Mouse (Mus musculus) heart, embryonic 12.5 days (tissue): ENCODE measurements around the gene P2ry10. TPM values are rescaled to one million over a fixed set of nuclear protein-coding genes. Genes with fewer than 3 reads are reported as not detected.
"Not testable (repeated sequence)": the region's sequence is repeated elsewhere in the genome, so short reads cannot be mapped to it uniquely, and the experiment has no call there.

Experiments
- ATAC-seq: fragments of 200-750 bp; cut with Nextera tagmentation; 2 replicates; pipeline ENCODE4 v1.8.0; 2017; ENCODE audit warnings: moderate TSS enrichment, moderate library complexity; ENCODE audit not compliant: insufficient number of reproducible peaks, low FRiP score
- H3K27ac ChIP-seq: fragments of 300-500 bp; sonication (generic); 2 replicates; pipeline ENCODE4 v1.5.1; 2016; ENCODE audit warnings: mild to moderate bottlenecking, moderate library complexity; ENCODE audit not compliant: poor library complexity, severe bottlenecking
- H3K27me3 ChIP-seq: fragments of 300-500 bp; sonication (generic); replicated peaks from 2 replicates; pipeline ENCODE4 v1.6.1; 2016; ENCODE audit warnings: mild to moderate bottlenecking, moderate library complexity
- H3K36me3 ChIP-seq: fragments of 300-500 bp; sonication (generic); 2 replicates; pipeline ENCODE4 v1.6.1; 2016; ENCODE audit warnings: mild to moderate bottlenecking, moderate library complexity
- H3K4me1 ChIP-seq: fragments of 300-500 bp; sonication (generic); replicated peaks from 2 replicates; pipeline ENCODE4 v1.6.1; 2016; ENCODE audit warnings: mild to moderate bottlenecking
- H3K4me2 ChIP-seq: fragments of 300-500 bp; sonication (generic); 2 replicates; pipeline ENCODE4 v1.6.1; 2016; ENCODE audit warnings: mild to moderate bottlenecking, moderate library complexity
- H3K4me3 ChIP-seq: fragments of 300-500 bp; sonication (generic); 2 replicates; pipeline ENCODE4 v1.5.1; 2016; ENCODE audit warnings: mild to moderate bottlenecking
- H3K9ac ChIP-seq: fragments of 300-500 bp; sonication (generic); 2 replicates; pipeline ENCODE4 v1.6.1; 2016; ENCODE audit warnings: mild to moderate bottlenecking, moderate library complexity
- H3K9me3 ChIP-seq: fragments of 300-500 bp; sonication (generic); replicated peaks from 2 replicates; pipeline ENCODE4 v1.6.1; 2016; ENCODE audit warnings: mild to moderate bottlenecking, moderate library complexity
- WGBS: fragments of 180-500 bp; shearing (Covaris S2); methylation state at CpG from one replicate; pipeline ENCODE4 v1.1.7; 2016; 5-methylcytosine and 5-hydroxymethylcytosine counted together
- polyA plus RNA-seq: library from polyadenylated mRNA; unstranded; fragments of >200 nt; fragmentation: Nextera tagmentation; extraction: Ambion mirVana; gene quantifications from 2 replicates; pipeline ENCODE4 v1.2.1, GENCODE M21; 2016

P2ry10 gene
- not detected in 2 replicates for polyA plus RNA-seq

- no peak within 1 kb of the TSS for H3K4me2 ChIP-seq
- no peak within 1 kb of the TSS for H3K4me3 ChIP-seq
- H3K27me3 ChIP-seq = no peaks in the 10 kb centered on the region
- H3K4me1 ChIP-seq = no peaks in the 10 kb centered on the region
- no peaks in the 10 kb centered on the region for H3K36me3 ChIP-seq
- no peak within 1 kb of the TSS for H3K27ac ChIP-seq
- no peak within 1 kb of the TSS for H3K9ac ChIP-seq
- H3K9me3 ChIP-seq = no peaks in the 10 kb centered on the region
- ATAC-seq = no peak
- 53% methylated on average over 4 of the region's 4 CpGs for WGBS
These were observed at the start of gene P2ry10 for GRCm38 (mm10) chrX:107088177-107088576. Gene P2ry10 (plus strand): TSS chrX:107088492.

- no peak overlapping the region for H3K4me2 ChIP-seq
- no peaks in the 10 kb centered on the region for H3K36me3 ChIP-seq
- no peak overlapping the region for H3K4me3 ChIP-seq
- H3K27me3 ChIP-seq = no peaks in the 10 kb centered on the region
- no peak for ATAC-seq
- no peak overlapping the region for H3K9ac ChIP-seq
- H3K27ac ChIP-seq = no peak overlapping the region
- H3K9me3 ChIP-seq = no peaks in the 10 kb centered on the region
- no peaks in the 10 kb centered on the region for H3K4me1 ChIP-seq
These were observed 49.1 kb upstream of the P2ry10 start for GRCm38 (mm10) chrX:107039146-107039545.

GRCm38 (mm10) chrX:107039635-107040034 is 48.7 kb upstream of the P2ry10 start:
- Histone ChIP-seq H3K36me3 (no peaks in the 10 kb centered on the region), H3K9ac (no peak overlapping the region), H3K9me3 (no peaks in the 10 kb centered on the region), H3K4me3 (no peak overlapping the region), H3K4me1 (no peaks in the 10 kb centered on the region), H3K27ac (no peak overlapping the region), H3K4me2 (no peak overlapping the region), H3K27me3 (no peaks in the 10 kb centered on the region)
- WGBS = 26% methylated on average over 2 of the region's 2 CpGs
- no peak for ATAC-seq

GRCm38 (mm10) chrX:107042367-107042766 is 45.9 kb upstream of the P2ry10 start:
- Histone ChIP-seq H3K27ac (no peak overlapping the region), H3K9ac (no peak overlapping the region), H3K4me3 (no peak overlapping the region), H3K36me3 (no peaks in the 10 kb centered on the region), H3K9me3 (no peaks in the 10 kb centered on the region), H3K4me2 (no peak overlapping the region), H3K4me1 (no peaks in the 10 kb centered on the region), H3K27me3 (no peaks in the 10 kb centered on the region)
- ATAC-seq = no peak
- 80% methylated on average over 2 of the region's 2 CpGs for WGBS

- not testable (repeated sequence) for H3K4me3 ChIP-seq
These were observed 4.9 kb upstream of the P2ry10 start for GRCm38 (mm10) chrX:107083407-107083806.

GRCm38 (mm10) chrX:107084320-107084719 is 4.0 kb upstream of the P2ry10 start:
- no peak for ATAC-seq
- H3K36me3 ChIP-seq = no peaks in the 10 kb centered on the region
- H3K27ac ChIP-seq = no peak overlapping the region
- no peaks in the 10 kb centered on the region for H3K4me1 ChIP-seq
- H3K27me3 ChIP-seq = no peaks in the 10 kb centered on the region
- H3K4me2 ChIP-seq = no peak overlapping the region
- H3K4me3 ChIP-seq = no peak overlapping the region
- H3K9ac ChIP-seq = no peak overlapping the region
- no peaks in the 10 kb centered on the region for H3K9me3 ChIP-seq

More at GRCm38 (mm10) chrX:107083407-107083806, 4.9 kb upstream of the P2ry10 start:
- not testable (repeated sequence) for H3K36me3 ChIP-seq, ATAC-seq, H3K27ac ChIP-seq, H3K9me3 ChIP-seq, H3K4me2 ChIP-seq, H3K27me3 ChIP-seq, H3K9ac ChIP-seq, H3K4me1 ChIP-seq
- 75% methylated on average over 2 of the region's 2 CpGs for WGBS

GRCm38 (mm10) chrX:107089131-107089530 is 839 bp downstream of the P2ry10 start:
- no peak overlapping the region for H3K4me3 ChIP-seq
- no peaks in the 10 kb centered on the region for H3K4me1 ChIP-seq
- no peak overlapping the region for H3K4me2 ChIP-seq
- H3K36me3 ChIP-seq = no peaks in the 10 kb centered on the region
- H3K9ac ChIP-seq = no peak overlapping the region
- WGBS = 59% methylated on average over 5 of the region's 5 CpGs
- no peak overlapping the region for H3K27ac ChIP-seq
- no peaks in the 10 kb centered on the region for H3K27me3 ChIP-seq
- H3K9me3 ChIP-seq = no peaks in the 10 kb centered on the region
- ATAC-seq = no peak

GRCm38 (mm10) chrX:107089930-107090329 is 1.6 kb downstream of the P2ry10 start:
- H3K9me3 ChIP-seq = no peaks in the 10 kb centered on the region
- H3K4me3 ChIP-seq = no peak overlapping the region
- no peaks in the 10 kb centered on the region for H3K36me3 ChIP-seq
- ATAC-seq = no peak
- H3K9ac ChIP-seq = no peak overlapping the region
- H3K4me2 ChIP-seq = no peak overlapping the region
- no peak overlapping the region for H3K27ac ChIP-seq
- WGBS = 50% methylated on average over 1 of the region's 1 CpGs
- H3K27me3 ChIP-seq = no peaks in the 10 kb centered on the region
- H3K4me1 ChIP-seq = no peaks in the 10 kb centered on the region

- no peaks in the 10 kb centered on the region for H3K27me3 ChIP-seq
- H3K27ac ChIP-seq = no peak overlapping the region
These were observed 7.3 kb downstream of the P2ry10 start for GRCm38 (mm10) chrX:107095633-107096032.

GRCm38 (mm10) chrX:107116333-107116732 is 28.0 kb downstream of the P2ry10 start:
- Histone ChIP-seq H3K9me3 (no peaks in the 10 kb centered on the region), H3K4me2 (no peak overlapping the region), H3K36me3 (no peaks in the 10 kb centered on the region), H3K27me3 (no peaks in the 10 kb centered on the region), H3K9ac (no peak overlapping the region), H3K4me3 (no peak overlapping the region), H3K27ac (no peak overlapping the region), H3K4me1 (no peaks in the 10 kb centered on the region)
- WGBS = 76% methylated on average over 1 of the region's 1 CpGs
- no peak for ATAC-seq

More at GRCm38 (mm10) chrX:107095633-107096032, 7.3 kb downstream of the P2ry10 start:
- Histone ChIP-seq H3K4me2 (no peak overlapping the region), H3K4me1 (no peaks in the 10 kb centered on the region), H3K9me3 (no peaks in the 10 kb centered on the region), H3K4me3 (no peak overlapping the region), H3K9ac (no peak overlapping the region), H3K36me3 (no peaks in the 10 kb centered on the region)
- 65% methylated on average over 3 of the region's 3 CpGs for WGBS
- no peak for ATAC-seq

- no peaks in the 10 kb centered on the region for H3K36me3 ChIP-seq
- WGBS = 71% methylated on average over 1 of the region's 1 CpGs
- H3K4me2 ChIP-seq = no peak overlapping the region
- no peak overlapping the region for H3K4me3 ChIP-seq
- H3K27ac ChIP-seq = no peak overlapping the region
- H3K9me3 ChIP-seq = no peaks in the 10 kb centered on the region
- ATAC-seq = no peak
- no peaks in the 10 kb centered on the region for H3K4me1 ChIP-seq
- no peaks in the 10 kb centered on the region for H3K27me3 ChIP-seq
- no peak overlapping the region for H3K9ac ChIP-seq
These were observed 28.7 kb downstream of the P2ry10 start for GRCm38 (mm10) chrX:107116987-107117386.

- ATAC-seq = no peak
- H3K27ac ChIP-seq = no peak overlapping the region
These were observed 54.9 kb downstream of the P2ry10 start for GRCm38 (mm10) chrX:107143184-107143583.

More at GRCm38 (mm10) chrX:107143184-107143583, 54.9 kb downstream of the P2ry10 start:
- H3K4me3 ChIP-seq = no peak overlapping the region
- no peaks in the 10 kb centered on the region for H3K27me3 ChIP-seq
- H3K36me3 ChIP-seq = no peaks in the 10 kb centered on the region
- no peak overlapping the region for H3K9ac ChIP-seq
- no peak overlapping the region for H3K4me2 ChIP-seq
- no peaks in the 10 kb centered on the region for H3K9me3 ChIP-seq
- 62% methylated on average over 3 of the region's 3 CpGs for WGBS
- no peaks in the 10 kb centered on the region for H3K4me1 ChIP-seq
